Mouse (Mus musculus) mature B cell (primary cell): ENCODE results near the gene Bcar3.

Experiments used
- in situ Hi-C: fragments of 300-500 bp; cut with MboI; formaldehyde crosslinking; loops from 2 replicates; pipeline ENCODE4 v1.14.3; 2019

The Bcar3 gene

DNA sequence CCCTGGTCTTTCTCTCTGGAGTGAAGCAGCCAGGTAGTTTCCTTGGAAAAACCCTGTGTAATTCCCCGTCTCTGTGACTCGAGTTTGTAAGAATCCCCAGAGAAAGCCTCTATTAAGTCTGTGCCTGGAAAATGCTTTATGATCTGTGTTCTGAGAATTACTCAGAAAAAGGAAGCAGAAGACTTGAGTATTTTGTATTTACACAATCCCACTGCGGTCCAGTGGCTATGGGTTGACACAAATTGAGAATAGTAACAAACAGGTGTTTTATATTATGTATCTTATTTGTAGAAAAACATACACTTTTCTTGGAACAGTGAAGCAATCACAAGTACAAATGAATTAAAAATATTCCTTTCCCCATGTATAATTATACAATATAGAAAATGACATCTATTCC lies 272.2 kb downstream of the Bcar3 start:
- in situ Hi-C loops, result no loop called here

DNA sequence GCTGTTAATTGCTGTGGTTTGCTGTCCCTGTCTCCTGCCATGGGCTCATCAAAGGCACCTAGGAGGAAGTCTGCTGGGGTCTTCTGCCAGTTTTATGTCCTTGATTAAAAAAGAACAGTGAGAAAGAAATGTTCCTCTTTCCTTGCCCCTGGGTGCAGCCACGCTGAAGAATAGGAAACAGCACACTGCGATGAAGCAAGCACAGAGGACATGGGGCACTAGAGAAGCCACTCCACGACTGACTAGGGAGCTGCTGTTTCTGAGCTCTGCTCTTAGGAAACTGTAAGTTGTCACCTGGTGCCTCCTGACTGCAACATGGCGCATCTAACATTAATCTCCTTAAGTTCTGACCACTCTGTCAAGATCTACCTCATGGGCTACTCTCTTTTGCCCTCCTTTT lies 272.6 kb downstream of the Bcar3 start:
- in situ Hi-C loops, result no loop called here

DNA sequence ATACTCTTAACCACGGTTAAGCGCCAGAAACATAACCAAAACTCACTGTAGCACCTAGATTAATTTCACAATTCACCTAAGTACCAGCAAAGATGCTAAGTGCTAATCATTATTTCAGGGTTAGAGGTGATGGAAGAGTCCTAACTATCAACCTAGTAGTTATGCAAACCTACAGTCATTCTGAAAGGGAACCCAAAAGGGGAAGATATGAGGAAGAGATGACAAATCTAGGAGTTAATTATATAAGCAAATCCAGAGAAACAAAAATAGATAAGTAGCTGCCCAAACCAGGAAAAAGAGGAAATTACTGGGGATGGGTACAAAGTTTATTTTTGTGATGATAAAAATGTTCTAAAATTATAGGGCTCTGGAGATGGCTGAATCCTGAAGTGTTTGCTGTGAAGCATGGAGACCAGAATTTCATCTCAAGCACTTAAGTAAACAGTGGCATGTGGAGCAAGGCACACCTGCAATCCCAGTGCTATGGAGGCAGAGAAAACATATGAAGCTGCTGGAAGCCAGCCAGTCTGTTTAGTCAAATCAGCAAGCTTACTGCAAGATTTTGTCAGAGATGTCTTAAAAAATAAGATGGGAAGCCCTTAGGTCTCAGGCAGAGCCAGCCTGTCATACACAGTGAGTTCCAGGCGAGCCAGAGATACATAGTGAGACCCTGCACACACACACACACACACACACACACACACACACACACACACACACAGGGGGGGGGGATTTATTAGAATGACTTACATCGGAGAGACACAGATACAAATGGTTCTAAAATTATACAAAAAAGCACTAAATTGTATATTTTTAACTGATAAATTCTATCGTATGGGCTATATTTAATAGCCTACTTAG lies 279.7 kb downstream of the Bcar3 start:
- in situ Hi-C loops, result no loop called here

- in situ Hi-C loops, result no loop called here
These were observed 281.0 kb downstream of the Bcar3 start for GRCm38 (mm10) chr3:122574921-122575320.

DNA sequence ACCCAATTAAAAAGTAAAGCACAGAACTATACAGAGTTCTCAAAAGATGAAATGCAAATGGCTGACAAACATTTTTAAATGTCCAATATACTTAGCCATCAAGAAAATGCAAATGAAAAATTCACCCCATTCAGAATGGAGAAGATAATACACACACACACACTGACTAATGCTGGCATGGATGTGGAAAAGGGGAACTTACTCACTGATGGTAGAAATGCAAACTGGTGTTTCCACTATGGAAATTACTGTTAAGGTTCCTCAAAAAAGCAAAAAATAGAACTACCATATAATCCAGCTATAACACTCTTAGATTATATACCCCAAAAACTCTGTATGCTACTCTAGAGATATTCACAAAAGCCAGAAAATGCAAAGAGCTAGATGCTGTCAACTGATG lies 283.4 kb downstream of the Bcar3 start:
- in situ Hi-C loops, result no loop called here
